Mouse (Mus musculus) limb, embryonic 15.5 days (tissue): Measurements from ENCODE around the gene U90926. TPM values are rescaled to one million over a fixed set of nuclear protein-coding genes. Genes with fewer than 3 reads are reported as not detected.
"Not testable (repeated sequence)": the region's sequence is repeated elsewhere in the genome, so short reads cannot be mapped to it uniquely, and the experiment has no call there.

ENCODE experiments used
- ATAC-seq: fragments of 200-750 bp; cut with Nextera tagmentation; 2 replicates; pipeline ENCODE4 v1.8.0; 2017; ENCODE audit warnings: low read depth, moderate TSS enrichment; ENCODE audit not compliant: insufficient number of reproducible peaks, low FRiP score, low TSS enrichment
- H3K27ac ChIP-seq: fragments of 300-500 bp; sonication (generic); 2 replicates; pipeline ENCODE4 v1.5.1; 2015; ENCODE audit warnings: moderate library complexity, mild to moderate bottlenecking, inconsistent platforms
- H3K27me3 ChIP-seq: fragments of 300-500 bp; sonication (generic); 2 replicates; pipeline ENCODE4 v1.6.1; 2015; ENCODE audit warnings: inconsistent platforms
- H3K36me3 ChIP-seq: fragments of 300-500 bp; sonication (generic); 2 replicates; pipeline ENCODE4 v1.6.1; 2015; ENCODE audit warnings: inconsistent platforms
- H3K4me1 ChIP-seq: fragments of 300-500 bp; sonication (generic); 2 replicates; pipeline ENCODE4 v1.6.1; 2015; ENCODE audit warnings: inconsistent platforms
- H3K4me2 ChIP-seq: fragments of 300-500 bp; sonication (generic); 2 replicates; pipeline ENCODE4 v1.6.1; 2015; ENCODE audit warnings: mild to moderate bottlenecking, inconsistent platforms
- H3K4me3 ChIP-seq: fragments of 300-500 bp; sonication (generic); 2 replicates; pipeline ENCODE4 v1.5.1; 2015; ENCODE audit warnings: mild to moderate bottlenecking, inconsistent platforms
- H3K9ac ChIP-seq: fragments of 300-500 bp; sonication (generic); 2 replicates; pipeline ENCODE4 v1.6.1; 2015; ENCODE audit warnings: inconsistent platforms
- H3K9me3 ChIP-seq: fragments of 300-500 bp; sonication (generic); 2 replicates; pipeline ENCODE4 v1.6.1; 2016; ENCODE audit warnings: inconsistent platforms
- WGBS: fragments of 180-500 bp; shearing (Covaris S2); methylation state at CpG from one replicate; pipeline ENCODE4 v1.1.7; 2015; 5-methylcytosine and 5-hydroxymethylcytosine counted together
- polyA plus RNA-seq: library from polyadenylated mRNA; unstranded; fragments of >200 nt; fragmentation: Nextera tagmentation; extraction: Ambion mirVana; gene quantifications from 2 replicates; pipeline ENCODE4 v1.2.1, GENCODE M21; 2015

U90926 gene
- polyA plus RNA-seq, 1 experiment from 2014 or later, result not detected

GRCm38 (mm10) chr5:92206121-92206520, 9.1 kb downstream of the U90926 start:
- Histone ChIP-seq H3K4me1 (no peaks in the 10 kb centered on the region), H3K27ac (no peak overlapping the region), H3K9ac (no peak overlapping the region), H3K36me3 (peaks cover 40% of the 10 kb centered on the region), H3K4me3 (no peak overlapping the region), H3K4me2 (no peak overlapping the region), H3K27me3 (no peaks in the 10 kb centered on the region), H3K9me3 (no peaks in the 10 kb centered on the region)
- WGBS, result 78% methylated on average over 6 of the region's 6 CpGs
- no peak for ATAC-seq

- no peak overlapping the region for H3K9ac ChIP-seq
- H3K27ac ChIP-seq, result no peak overlapping the region
- no peak for ATAC-seq
- H3K27me3 ChIP-seq, result no peaks in the 10 kb centered on the region
- no peaks in the 10 kb centered on the region for H3K9me3 ChIP-seq
- WGBS, result 92% methylated on average over 5 of the region's 5 CpGs
- no peak overlapping the region for H3K4me2 ChIP-seq
- H3K4me1 ChIP-seq, result no peaks in the 10 kb centered on the region
- H3K36me3 ChIP-seq, result peaks cover 44% of the 10 kb centered on the region
- no peak overlapping the region for H3K4me3 ChIP-seq
These were observed 9.5 kb downstream of the U90926 start for GRCm38 (mm10) chr5:92205706-92206105.

- Histone ChIP-seq H3K4me1 (no peaks in the 10 kb centered on the region), H3K4me2 (no peak overlapping the region), H3K4me3 (no peak overlapping the region), H3K9ac (no peak overlapping the region), H3K36me3 (peaks cover 50% of the 10 kb centered on the region), H3K27me3 (no peaks in the 10 kb centered on the region), H3K9me3 (no peaks in the 10 kb centered on the region), H3K27ac (no peak overlapping the region)
- ATAC-seq, result no peak
- WGBS, result 93% methylated on average over 7 of the region's 7 CpGs
These were observed 10.0 kb downstream of the U90926 start for GRCm38 (mm10) chr5:92205184-92205583.

- Histone ChIP-seq H3K27me3 (no peaks in the 10 kb centered on the region), H3K4me3 (no peak overlapping the region), H3K4me2 (no peak overlapping the region), H3K9me3 (no peaks in the 10 kb centered on the region), H3K9ac (no peak overlapping the region), H3K36me3 (peaks cover 58% of the 10 kb centered on the region), H3K4me1 (no peaks in the 10 kb centered on the region), H3K27ac (no peak overlapping the region)
- no peak for ATAC-seq
- WGBS, result 81% methylated on average over 6 of the region's 6 CpGs
These were observed 10.8 kb downstream of the U90926 start for GRCm38 (mm10) chr5:92204162-92205036.

GRCm38 (mm10) chr5:92198266-92198665, 16.9 kb downstream of the U90926 start:
- no peaks in the 10 kb centered on the region for H3K27me3 ChIP-seq
- ATAC-seq, result no peak
- no peak overlapping the region for H3K9ac ChIP-seq
- H3K4me1 ChIP-seq, result no peaks in the 10 kb centered on the region
- peaks cover 92% of the 10 kb centered on the region for H3K36me3 ChIP-seq
- WGBS, result 80% methylated on average over 8 of the region's 8 CpGs
- H3K4me2 ChIP-seq, result no peak overlapping the region
- no peak overlapping the region for H3K27ac ChIP-seq
- no peaks in the 10 kb centered on the region for H3K9me3 ChIP-seq
- no peak overlapping the region for H3K4me3 ChIP-seq

- no peak for ATAC-seq
- no peak overlapping the region for H3K27ac ChIP-seq
- no peaks in the 10 kb centered on the region for H3K9me3 ChIP-seq
- peaks cover 96% of the 10 kb centered on the region for H3K36me3 ChIP-seq
- H3K27me3 ChIP-seq, result no peaks in the 10 kb centered on the region
- no peak overlapping the region for H3K4me3 ChIP-seq
- WGBS, result 85% methylated on average over 15 of the region's 15 CpGs
- H3K4me1 ChIP-seq, result no peaks in the 10 kb centered on the region
- H3K9ac ChIP-seq, result no peak overlapping the region
- H3K4me2 ChIP-seq, result no peak overlapping the region
These were observed 18.1 kb downstream of the U90926 start for GRCm38 (mm10) chr5:92196895-92197811.

GRCm38 (mm10) chr5:92195716-92196115, 19.5 kb downstream of the U90926 start:
- H3K4me1 ChIP-seq, H3K9me3 ChIP-seq, H3K27me3 ChIP-seq, H3K4me2 ChIP-seq, H3K27ac ChIP-seq, H3K4me3 ChIP-seq, H3K9ac ChIP-seq, ATAC-seq: not testable (repeated sequence)
- WGBS, result 50% methylated on average over 2 of the region's 2 CpGs
- H3K36me3 ChIP-seq, result peaks cover 89% of the 10 kb centered on the region

GRCm38 (mm10) chr5:92188881-92189483, 26.2 kb downstream of the U90926 start:
- Histone ChIP-seq H3K9me3 (0 out of 2 replicates have a peak, but pooled peaks cover 4% of the 10 kb centered on the region), H3K4me1 (no peaks in the 10 kb centered on the region), H3K27ac (no peak overlapping the region), H3K4me2 (no peak overlapping the region), H3K9ac (no peak overlapping the region), H3K4me3 (no peak overlapping the region), H3K36me3 (peaks cover 72% of the 10 kb centered on the region), H3K27me3 (no peaks in the 10 kb centered on the region)
- 96% methylated on average over 7 of the region's 7 CpGs for WGBS
- ATAC-seq, result no peak

GRCm38 (mm10) chr5:92183071-92183830, 32.0 kb downstream of the U90926 start:
- Histone ChIP-seq H3K4me1 (no peaks in the 10 kb centered on the region), H3K9me3 (no peaks in the 10 kb centered on the region), H3K9ac (no peak overlapping the region), H3K27me3 (no peaks in the 10 kb centered on the region), H3K36me3 (peaks cover 73% of the 10 kb centered on the region), H3K4me3 (no peak overlapping the region), H3K27ac (no peak overlapping the region), H3K4me2 (no peak overlapping the region)
- no peak for ATAC-seq
- WGBS, result 88% methylated on average over 8 of the region's 8 CpGs

- WGBS, result 85% methylated on average over 6 of the region's 6 CpGs
- H3K4me1 ChIP-seq, result no peaks in the 10 kb centered on the region
- H3K9ac ChIP-seq, result no peak overlapping the region
- H3K9me3 ChIP-seq, result no peaks in the 10 kb centered on the region
- H3K36me3 ChIP-seq, result peaks cover 49% of the 10 kb centered on the region
- no peak for ATAC-seq
- no peak overlapping the region for H3K27ac ChIP-seq
- H3K4me2 ChIP-seq, result no peak overlapping the region
- H3K27me3 ChIP-seq, result no peaks in the 10 kb centered on the region
- H3K4me3 ChIP-seq, result no peak overlapping the region
These were observed 49.2 kb downstream of the U90926 start for GRCm38 (mm10) chr5:92165976-92166375.
